Mouse (Mus musculus): Measurements from ENCODE around the gene Lcmt1.
A peak's percentile ranks its signal among the peaks of the same experiment; 100 is the strongest.

The Lcmt1 gene

DNA sequence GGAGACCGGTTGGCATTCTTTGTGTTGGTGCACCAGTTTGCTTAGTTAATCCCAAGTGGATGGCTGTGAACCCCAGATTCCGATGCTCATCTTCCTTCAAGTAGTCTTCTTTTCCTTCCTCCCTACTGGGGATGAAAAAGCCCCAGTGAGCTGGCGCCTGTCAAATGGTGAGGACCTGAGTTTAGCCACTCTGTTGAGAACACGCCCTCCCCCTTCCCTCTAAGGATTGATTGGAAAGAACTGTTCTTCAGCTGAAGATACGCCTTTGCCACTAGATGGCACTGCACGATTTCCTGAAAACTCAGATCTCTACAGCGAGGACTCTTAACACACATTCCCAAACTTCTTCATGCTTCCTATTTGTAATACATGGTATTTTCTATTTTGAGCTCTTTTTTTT, 29.2 kb downstream of the Lcmt1 start:
- peak; percentile 76 for DNase-seq (ENCODE audit: low read depth, low spot score)

DNA sequence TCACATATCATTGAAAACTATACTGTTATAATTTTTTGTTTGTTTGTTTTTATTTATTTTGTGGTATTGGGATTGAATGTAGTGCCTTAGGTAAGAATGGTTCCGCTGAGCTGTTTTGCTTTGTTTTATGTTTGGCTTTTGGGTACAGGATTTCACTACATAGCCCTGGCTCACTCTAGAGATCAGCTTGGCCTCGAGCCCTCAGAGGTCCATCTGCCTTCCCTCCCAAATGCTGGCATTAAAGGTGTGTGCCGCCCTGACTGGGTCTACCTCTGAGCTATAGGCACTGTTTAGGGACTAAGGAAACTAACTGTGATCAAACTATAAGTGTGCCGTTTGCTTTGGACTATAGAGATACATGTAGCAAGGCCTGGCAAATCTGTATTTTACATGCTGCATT, 29.7 kb downstream of the Lcmt1 start:
- no peak for DNase-seq (ENCODE audit: low read depth, low spot score)

DNA sequence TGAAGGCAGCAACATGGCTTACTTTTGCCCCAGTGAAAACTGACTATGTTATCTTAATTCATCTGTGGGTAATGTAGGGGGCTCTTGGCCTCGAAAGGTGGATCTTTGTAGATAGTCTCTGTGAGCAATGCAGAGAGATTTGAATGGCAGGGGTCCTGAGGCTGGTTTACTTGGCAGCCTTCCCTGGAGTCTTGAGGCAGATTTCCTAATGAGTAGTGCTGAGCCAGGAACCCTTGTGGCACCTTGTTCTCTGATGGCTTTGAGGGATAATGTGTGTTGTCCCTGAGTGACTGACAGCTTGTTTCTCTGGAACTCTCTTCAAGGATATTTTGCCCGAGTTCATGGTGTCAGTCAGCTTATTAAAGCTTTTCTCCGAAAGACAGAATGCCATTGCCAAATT, 31.5 kb downstream of the Lcmt1 start:
- no peak for DNase-seq (ENCODE audit: low read depth, low spot score)

DNA sequence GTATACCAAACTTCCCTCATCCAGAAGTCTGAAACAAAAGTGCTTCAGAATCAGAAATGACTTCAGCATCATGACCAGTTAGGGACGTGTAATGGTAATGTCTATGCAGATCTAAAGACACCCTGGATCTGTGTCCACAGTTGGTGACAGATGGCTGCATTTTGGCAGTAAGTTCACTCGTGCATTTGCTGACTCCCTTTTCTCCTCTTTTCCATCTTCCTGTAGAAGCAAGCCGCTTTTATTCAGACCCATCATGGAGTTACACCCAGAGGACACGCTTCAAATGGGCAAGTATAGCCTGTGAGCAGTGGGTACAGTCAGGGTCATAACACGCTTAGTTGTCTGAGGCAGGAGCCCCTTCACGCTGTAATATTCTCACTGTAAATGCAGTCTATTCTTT, 34.6 kb downstream of the Lcmt1 start:
- no peak for DNase-seq (ENCODE audit: low read depth, low spot score)

DNA sequence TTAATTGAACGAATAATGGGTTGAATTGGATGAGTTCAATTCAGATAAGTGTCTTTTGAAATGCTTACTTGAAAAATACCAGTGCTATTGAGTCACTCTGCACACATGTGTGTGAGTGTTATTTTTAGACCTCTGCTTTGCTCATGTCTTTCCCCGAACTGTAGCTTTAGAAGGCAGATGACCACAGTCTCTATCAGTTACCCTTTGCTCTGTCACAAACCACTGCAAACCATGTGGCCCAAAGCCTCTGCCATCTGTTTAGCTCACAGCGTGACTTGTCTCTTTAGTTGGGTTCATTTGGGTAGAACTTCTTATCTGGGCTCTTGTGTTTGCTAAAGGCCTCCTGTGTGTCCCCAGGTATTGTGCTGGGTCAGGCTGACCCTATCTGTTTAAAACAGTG, 36.0 kb downstream of the Lcmt1 start:
- no peak for DNase-seq (ENCODE audit: low read depth, low spot score)

DNA sequence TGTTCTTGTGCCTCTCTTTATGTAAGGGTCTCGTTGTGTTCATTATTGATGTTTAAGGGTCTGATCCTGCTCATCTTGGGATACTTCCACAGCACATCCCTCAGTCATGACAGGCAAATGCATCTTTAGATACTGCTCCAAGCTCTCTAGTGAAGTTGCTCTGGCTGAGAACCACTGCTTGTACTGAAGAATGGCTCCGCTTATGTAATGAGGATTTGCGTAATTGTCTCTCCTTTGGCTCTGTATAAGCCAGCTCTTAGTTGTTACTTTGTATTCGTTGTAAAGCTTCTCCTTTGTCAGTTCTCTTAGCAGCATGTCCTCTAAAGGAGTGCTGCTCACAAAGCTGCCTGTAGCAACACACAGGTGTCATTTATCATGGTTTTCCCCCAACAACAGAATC, 37.4 kb downstream of the Lcmt1 start:
- no peak for DNase-seq (ENCODE audit: low read depth, low spot score)

DNA sequence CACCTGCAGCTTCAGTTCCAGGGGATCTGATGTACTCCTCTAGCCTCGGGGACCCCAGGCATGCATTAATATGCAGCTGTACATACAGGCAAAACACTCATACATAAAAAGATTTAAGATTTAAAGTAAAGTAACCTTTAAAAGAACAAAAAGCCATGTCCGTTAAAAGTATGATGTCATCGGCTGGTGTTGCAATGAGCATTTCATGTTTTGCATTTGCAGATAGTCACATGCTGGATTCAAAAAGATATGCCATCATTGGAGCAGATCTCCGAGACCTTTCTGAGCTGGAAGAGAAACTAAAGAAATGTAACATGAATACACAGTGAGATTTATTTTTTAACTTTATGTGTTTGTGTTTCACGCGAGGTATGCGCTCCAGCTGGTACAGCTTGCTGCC, 40.9 kb downstream of the Lcmt1 start:
- DNase-seq (ENCODE audit: low read depth, low spot score), result no peak

DNA sequence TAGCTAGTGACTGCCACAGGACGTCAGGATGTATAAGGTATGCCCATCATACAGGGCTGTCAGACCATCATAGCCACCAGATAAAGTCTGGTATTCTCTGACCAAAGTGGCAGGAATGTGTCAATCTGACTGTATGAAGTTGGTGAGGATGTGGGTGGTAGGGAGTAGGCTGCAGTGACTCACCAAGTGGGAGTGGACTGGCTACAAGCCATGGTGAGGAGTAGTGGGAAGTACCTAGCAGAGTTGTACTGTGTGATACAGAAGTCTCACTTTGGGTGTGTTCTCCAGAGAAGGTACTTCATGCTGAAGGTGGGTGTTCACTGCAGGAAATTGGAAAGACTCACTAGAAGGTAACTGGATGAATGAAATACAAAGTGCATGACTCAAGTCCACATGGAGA, 41.5 kb downstream of the Lcmt1 start:
- DNase-seq (ENCODE audit: low read depth, low spot score), result no peak

DNA sequence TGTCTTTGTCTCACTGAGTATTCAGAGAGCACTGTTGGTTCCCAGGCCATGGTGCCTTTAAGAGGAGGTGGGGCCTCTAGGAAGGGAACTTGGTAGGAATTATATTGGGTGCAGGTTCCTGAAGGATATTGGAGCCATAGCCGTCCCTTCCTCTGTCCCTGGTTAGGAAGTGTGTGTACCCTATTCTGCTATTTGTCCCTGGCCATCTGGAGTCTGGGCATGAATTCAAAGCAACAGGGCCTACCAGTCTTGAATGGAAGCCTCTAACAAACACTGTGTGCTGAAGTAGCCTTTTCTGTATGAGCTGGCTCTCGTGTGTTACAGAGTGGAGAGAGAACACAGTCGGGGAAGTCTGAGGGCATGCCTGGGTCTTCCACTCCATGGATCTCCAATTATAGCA, 42.6 kb downstream of the Lcmt1 start:
- DNase-seq (ENCODE audit: low read depth, low spot score), result no peak

DNA sequence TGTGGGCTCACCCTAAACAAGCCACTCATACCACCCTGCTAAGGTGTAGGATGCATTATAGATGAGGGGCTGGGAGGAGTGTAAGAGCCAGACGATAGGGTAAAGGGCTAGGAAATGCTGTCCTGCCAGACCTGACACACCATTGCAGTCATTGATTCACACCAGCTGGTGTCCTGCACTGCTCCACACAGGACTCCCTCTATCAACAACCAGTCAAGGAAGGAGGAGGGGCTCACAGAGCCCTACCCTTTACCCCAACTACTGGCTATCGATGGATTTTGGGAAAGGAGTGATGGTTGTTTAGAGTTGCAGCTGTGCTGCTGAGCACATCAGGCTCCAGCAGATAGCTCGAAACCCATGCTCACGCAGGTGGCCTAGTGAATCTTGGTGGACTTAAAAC, 47.2 kb downstream of the Lcmt1 start:
- no peak for DNase-seq (ENCODE audit: low read depth, low spot score)

DNA sequence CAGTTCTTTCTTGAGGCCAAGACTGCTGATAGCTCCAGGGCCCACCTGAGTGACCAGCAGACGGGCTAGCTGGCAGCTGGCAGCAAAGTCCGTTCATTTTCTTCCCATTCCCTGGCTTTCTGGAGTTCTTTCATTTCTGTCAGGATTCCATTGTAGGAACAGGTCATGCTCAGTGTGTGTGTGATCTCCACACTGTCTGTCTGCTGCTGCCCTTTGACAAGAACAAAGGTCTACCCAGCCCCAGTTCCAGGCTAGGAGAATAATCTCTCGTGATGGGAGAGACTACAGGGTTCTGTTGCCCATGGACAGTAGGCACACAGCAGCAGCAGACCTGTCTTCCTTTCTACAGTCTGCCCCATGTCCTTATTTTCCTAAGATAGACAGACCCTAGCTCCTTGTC, 48.1 kb downstream of the Lcmt1 start:
- DNase-seq (ENCODE audit: low read depth, low spot score), result no peak

DNA sequence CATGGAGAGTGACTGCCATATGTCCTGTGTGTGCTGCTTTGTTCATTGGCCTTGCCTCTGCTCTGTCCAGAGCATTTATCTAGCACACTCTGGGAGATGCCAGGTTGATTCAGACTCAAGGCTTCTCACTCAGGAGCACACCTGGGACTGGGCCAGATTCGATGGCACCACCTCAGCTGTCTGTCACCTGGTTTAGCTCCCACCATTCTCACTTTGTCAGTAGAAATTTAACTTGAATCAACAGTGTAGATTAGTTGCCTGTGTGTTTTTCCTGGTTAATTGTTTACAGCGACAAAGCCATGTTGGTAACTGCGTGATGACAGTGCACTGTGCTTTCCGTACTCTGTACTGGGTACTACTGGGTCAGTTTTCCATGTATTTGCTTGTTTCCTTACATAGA, 50.4 kb downstream of the Lcmt1 start:
- no peak for DNase-seq (ENCODE audit: low read depth, low spot score)

DNA sequence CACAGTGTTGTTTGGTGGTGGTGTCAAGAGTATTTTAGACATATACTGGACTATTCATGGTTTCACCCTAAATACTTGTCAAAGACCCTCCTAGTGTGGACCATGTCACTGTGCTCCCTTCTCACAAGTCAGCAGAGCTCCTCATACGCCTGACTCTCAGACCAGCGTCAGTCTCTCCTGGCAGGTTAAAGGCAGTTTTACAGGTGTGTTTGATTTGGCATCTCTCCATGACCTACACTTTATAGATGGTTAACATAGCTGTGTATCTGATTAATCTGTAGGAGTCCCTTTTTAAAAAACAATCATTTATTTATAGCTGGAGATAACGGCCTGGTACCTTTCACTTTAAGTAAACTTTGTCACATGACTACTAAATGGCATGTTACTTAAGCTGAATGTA, 52.4 kb downstream of the Lcmt1 start:
- DNase-seq (ENCODE audit: low read depth, low spot score), result no peak

DNA sequence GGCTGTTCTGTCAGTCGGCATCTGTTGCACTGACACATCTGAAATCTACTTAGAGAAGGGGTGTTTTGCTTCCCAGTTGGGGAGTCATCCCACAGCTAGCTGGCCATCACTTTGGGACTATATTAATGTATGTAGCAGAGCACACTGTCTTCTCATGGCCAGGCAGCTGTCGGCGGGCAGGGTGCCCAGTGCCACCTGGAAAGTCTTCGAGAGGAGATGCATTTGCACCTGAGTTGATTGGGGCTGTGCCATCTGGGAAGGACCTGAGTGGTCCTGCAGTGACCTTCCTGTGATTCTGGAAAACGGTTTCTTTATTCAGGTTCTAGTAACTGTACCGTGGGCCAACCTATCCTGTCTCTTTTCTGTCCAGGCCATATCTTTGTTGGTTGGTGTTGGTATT, 54.7 kb downstream of the Lcmt1 start:
- no peak for DNase-seq (ENCODE audit: low read depth, low spot score)

DNA sequence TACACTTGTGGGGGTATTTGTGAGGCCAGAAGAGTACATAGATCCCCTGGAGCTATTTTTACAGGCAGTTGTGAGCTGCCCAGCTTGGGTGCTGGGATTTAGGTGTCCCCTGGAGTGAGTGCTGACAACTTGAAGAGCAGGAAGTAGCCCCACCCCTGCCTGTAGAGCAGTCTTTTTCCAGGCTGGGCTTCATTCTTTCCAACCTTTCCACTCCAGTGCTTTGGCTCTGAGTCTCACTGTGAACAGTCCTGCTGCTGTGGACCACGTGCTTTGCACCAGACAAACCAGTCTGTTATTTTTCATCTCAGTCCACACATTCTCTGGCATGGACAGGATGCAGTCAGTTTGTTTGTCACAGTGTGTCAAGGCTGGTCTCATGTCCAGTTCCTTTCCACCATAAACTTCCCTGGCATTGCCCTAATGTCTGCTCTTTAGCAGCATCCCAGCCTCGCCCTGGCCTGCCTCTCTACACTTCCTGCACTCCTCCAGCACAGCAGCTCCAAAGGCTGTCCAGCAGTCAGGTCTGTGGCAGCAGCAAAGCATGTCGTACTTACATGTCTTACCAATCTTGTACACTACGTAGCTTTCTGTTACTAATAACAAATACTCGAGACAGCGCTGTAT, 55.7 kb downstream of the Lcmt1 start:
- no peak for DNase-seq (ENCODE audit: low read depth, low spot score)

DNA sequence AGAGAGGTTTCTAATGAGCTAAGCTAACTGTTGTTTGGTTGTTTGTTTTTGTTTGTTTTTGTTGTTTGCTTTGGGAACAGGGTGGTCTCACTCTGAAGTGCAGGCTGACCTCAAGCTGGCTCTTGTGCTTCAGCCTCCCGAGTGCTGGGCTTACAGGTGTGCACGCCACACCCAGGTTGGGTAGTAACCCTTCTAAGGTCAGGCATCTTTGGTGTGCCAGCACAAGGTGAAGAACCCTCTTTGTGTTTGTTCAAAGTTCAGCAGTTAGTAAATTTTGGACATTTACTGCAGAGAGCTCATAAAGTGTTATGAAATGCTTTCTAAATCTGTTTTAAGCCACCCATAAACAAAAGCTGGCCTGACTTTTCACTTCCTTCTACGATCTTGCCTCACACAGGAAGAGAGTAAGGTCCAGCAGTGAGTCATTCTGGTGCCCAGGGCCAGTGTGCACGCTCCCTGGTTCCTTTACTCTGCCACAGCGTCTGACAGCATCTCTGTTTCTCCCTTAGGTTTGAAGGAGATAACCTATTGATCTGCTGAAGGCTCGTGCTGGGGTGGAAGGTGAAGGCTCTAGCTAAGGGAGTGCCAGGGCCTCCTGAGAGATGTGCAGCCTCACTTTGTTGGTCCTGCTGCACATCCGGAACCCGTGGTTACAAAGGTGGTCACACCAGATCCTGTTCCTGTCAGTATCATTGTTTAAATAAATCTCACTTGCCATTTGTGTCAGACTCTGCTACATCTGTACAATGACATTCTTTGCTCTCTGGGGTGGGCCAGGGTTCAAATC, 60.2 kb downstream of the Lcmt1 start:
- no peak for DNase-seq (ENCODE audit: low read depth, low spot score)

DNA sequence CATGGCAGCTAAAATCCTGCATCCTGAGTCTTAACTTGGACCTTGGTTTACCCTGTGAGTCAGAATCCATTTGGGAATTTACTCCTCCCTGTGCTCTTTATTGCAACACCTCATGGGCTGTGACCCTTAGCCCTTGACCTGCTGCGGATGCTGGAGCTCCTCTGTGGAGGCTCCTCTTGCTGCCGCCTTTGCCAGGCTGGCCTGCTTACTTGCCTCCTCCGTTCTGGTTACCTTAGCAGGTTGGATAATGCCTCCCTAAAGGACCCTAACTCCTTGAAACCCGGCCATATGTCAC, 60.8 kb downstream of the Lcmt1 start:
- no peak for DNase-seq (ENCODE audit: low read depth, low spot score)

DNA sequence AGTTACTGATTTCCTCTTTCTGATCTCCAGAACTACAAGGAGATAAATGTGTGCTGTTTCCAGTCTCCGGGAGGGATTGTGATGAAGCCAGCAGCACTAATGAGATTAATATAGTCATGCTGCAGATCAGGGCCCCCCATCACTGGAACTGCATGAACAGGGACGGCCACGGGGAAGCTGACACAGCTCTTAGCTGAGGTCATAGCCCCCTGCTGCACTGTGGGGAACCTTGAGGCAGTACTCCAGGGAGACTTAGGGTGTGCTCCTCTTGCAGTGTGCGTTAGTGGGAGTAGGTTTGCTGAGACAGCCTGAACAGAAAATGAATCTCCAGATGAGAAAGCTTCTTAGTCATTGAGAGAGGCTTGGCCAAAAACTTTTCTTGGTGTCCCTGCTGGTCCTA, 61.6 kb downstream of the Lcmt1 start:
- DNase-seq (ENCODE audit: low read depth, low spot score), result no peak

DNA sequence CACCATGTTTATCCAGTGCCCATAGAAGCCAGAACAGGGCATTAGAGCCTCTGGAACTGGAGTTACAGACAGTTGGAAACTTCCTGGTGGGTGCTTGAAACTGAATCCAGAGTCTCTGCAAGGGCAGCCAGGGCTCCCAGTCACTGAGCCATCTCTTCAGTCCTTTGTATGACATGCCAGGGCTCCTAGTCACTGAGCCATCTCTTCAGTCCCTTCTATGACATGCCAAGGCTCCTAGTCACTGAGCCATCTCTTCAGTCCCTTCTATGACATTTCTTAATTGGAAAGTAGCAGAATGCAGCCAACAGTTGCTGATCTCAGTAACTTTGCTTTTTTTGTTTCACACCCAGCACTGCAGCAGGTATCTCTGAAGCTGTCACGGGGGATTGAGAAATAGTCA, 72.5 kb downstream of the Lcmt1 start:
- DNase-seq (ENCODE audit: low read depth, low spot score), result no peak

DNA sequence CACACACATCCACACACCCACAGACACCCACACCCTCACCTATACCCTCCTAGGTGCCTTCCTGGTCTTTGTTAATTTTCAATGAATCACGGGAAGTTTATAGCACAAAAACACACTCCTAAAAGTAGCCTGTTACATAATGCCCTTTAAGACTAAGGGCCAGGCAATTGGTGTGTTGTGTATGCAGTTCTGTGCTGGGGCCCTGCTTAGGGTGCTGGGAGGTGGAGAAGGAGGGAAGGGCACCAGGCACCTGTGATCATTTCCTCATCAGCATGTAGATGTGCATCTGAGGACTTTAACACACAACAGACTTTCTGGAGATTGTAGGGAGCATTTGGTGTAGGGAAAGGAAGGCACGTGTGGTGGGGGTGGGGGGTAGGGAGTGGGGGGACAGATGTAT, 79.2 kb downstream of the Lcmt1 start:
- no peak for DNase-seq (ENCODE audit: low read depth, low spot score)

DNA sequence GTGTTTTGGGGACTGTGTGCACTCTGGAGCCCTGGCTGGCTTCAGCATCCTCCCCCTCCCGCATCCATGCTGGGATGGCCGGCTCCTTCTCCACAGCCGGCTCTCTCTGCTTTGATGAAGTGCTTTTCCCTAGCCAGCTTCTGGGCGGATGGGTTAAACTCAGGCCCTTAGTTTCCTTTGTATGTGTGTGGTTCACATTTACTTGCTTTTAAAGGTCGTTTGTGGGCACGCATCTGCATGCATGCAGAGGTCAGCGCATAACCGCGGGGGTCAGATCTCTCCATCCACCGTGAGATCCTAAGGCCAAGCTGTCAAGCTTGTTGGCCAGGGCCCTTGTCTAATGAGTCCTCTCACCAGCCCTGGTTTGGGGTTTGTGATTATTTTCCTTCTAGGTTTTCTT, 80.1 kb downstream of the Lcmt1 start:
- DNase-seq (ENCODE audit: low read depth, low spot score), result no peak

DNA sequence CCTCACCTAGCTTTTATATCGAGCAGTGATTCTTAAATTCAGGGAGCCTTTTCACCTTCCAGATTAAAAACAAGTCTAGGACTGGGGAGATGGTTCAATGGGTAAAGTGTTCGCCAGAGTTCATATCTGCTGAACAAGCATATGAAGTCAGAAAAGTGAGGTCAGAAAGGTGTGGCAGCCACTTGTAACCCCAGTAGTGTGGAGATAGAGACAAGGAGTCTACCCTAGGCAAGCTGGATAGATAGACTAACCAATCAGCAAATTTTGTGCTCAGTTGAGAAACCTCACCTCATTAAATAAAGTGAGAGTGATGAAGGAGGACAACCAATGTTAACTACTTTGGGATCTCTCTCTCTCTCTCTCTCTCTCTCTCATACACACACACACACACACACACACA, 80.9 kb downstream of the Lcmt1 start:
- no peak for DNase-seq (ENCODE audit: low read depth, low spot score)

DNA sequence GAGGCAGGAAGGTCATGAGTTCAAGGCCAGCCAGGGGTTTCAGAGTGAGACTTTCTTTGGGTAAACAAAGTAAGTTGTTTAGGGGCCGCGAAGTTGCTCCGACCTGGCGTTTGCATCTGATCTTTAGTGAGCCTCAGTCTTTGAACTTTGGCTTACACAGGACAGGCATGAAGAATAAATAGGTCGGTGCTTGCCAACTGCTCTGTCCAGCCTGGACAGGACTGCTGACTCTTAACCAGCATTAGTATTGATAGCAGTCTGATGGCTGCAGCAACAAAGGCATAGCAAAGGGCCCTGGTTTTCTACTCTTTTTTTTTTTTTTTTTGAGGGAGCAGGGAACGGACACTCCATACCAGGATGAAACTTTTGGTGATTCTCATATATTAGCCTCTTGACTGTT, 83.0 kb downstream of the Lcmt1 start:
- no peak for DNase-seq (ENCODE audit: low read depth, low spot score)

DNA sequence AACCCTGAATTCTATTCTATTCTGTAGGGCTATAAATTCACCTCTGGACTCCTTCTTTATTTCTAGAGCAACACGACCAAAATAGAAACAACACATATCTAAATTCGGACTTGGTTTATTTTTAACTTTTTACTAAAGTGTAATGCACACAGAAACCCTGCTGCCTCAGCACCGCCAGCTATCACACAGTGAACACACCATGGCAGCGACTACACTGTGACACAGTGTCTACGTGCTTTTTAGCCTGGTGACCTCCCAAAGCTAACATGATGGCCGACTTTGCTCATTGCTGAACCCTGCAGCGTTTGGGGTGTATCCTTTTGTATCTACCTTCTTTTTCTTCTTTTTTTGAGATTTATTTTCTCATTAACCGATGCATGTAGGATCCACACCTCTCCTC, 83.5 kb downstream of the Lcmt1 start:
- no peak for DNase-seq (ENCODE audit: low read depth, low spot score)
